Mouse (Mus musculus): ENCODE results near the gene Cep44.

- TF ChIP-seq POLR2A (IDR thresholded peaks at IDR 0.05; ENCODE audit: borderline replicate concordance, low read depth, low read length) = no peak
- TF ChIP-seq CTCF (IDR thresholded peaks at IDR 0.05; ENCODE audit: low read depth, low read length) = no peak
Observed at GRCm38 (mm10) chr8:56528869-56529268, 22.0 kb downstream of the Cep44 start.
